Mouse (Mus musculus) hematopoietic stem cell, adult 5-6 weeks (primary cell): Measurements from ENCODE around the gene Ermp1. TPM values are rescaled to one million over a fixed set of nuclear protein-coding genes. Genes with fewer than 3 reads are reported as not detected.
"Not testable (repeated sequence)": the region's sequence is repeated elsewhere in the genome, so short reads cannot be mapped to it uniquely, and the experiment has no call there.

Experiments used
- ATAC-seq, 2 experiments: fragments of 125-278 bp in 1 of 2; replicated peaks in 1 of 2; 2 replicates each; pipeline ENCODE4 v1.8.0; 2016 to 2017; ENCODE audit warnings: inconsistent platforms in 2 of 2, mild to moderate bottlenecking in 2 of 2, moderate number of reproducible peaks in 2 of 2, low read depth in 1 of 2, moderate TSS enrichment in 1 of 2; ENCODE audit not compliant: low FRiP score in 2 of 2, poor library complexity in 2 of 2, severe bottlenecking in 2 of 2, insufficient read depth in 1 of 2, low TSS enrichment in 1 of 2
- total RNA-seq: library from RNA; stranded (forward); fragments of 172-1452, 232-1000 nt; gene quantifications from 2 replicates; pipeline ENCODE4 v1.2.3, GENCODE M21; 2017

Gene Ermp1
- total RNA-seq, 1 experiment from 2014 or later = 36.8 TPM

DNA sequence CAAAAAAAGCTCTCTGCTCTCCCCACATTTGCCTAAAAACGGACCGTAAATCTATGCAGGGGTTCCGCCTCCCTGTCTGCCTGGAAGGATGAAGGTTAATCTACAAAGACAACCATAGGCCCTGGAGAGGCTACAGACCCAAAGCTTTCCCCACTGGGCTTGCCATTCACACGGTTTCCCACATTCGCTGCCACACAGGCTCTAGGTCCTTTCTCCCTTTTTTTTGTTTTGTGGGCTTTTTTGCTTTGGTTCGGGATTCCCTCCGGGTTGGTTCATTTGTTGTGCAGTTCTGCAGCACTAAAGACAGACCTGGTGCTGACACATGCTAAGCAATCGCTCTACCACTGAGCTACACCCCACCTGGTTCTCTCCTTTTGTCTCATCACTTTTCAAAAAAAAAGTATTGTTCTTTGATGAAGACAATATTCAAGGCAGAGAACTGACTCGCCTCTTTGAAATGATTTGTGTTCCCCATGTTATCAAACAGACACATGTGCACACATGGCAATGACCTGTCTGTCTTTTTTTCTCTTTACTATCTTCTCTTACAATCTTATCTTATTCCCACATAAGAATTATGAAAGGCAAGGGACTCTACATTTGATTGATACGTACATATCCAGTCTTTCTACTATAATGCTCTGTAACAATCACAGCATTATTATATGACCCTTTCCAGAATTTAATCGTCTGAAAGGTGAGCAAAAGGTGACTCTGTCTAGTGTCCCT lies 4.9 kb downstream of the Ermp1 start:
- ATAC-seq = no peak

GRCm38 (mm10) chr19:29642211-29642610 lies 6.0 kb downstream of the Ermp1 start:
- no peak for ATAC-seq

GRCm38 (mm10) chr19:29641510-29641909 lies 6.7 kb downstream of the Ermp1 start:
- ATAC-seq = 0 out of 4 replicates have a peak, but pooled peaks of 1 of the 2 experiments have one; percentile 12

GRCm38 (mm10) chr19:29641055-29641454 lies 7.2 kb downstream of the Ermp1 start:
- ATAC-seq = peak; percentile 75 to 83; a peak in 3 of 4 replicates

DNA sequence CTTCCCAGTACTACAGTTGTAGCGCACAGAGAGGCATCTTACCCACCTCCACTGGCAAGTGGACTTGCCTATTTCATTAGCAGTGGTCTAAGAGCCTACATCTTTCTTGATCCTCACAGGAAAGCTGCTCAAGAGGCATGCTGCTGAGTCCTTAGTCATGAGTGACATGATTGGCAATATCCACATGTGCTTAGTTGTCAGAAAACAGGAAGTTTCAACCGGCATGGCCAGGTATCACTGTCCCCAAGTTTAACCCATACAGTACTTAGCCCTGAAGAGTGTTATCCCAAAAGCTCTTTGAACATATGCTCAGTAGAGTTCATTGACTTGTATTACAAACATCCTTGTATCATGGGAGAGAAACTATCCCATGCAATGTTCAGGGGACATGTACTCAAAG lies 36.1 kb downstream of the Ermp1 start:
- ATAC-seq = no peak

GRCm38 (mm10) chr19:29610907-29611306 lies 37.3 kb downstream of the Ermp1 start:
- no peak for ATAC-seq

- no peak for ATAC-seq
Observed at GRCm38 (mm10) chr19:29608212-29608611, 40.0 kb downstream of the Ermp1 start.

GRCm38 (mm10) chr19:29607521-29607920 lies 40.7 kb downstream of the Ermp1 start:
- 0 out of 4 replicates have a peak, but pooled peaks of 1 of the 2 experiments have one; percentile 4 for ATAC-seq

DNA sequence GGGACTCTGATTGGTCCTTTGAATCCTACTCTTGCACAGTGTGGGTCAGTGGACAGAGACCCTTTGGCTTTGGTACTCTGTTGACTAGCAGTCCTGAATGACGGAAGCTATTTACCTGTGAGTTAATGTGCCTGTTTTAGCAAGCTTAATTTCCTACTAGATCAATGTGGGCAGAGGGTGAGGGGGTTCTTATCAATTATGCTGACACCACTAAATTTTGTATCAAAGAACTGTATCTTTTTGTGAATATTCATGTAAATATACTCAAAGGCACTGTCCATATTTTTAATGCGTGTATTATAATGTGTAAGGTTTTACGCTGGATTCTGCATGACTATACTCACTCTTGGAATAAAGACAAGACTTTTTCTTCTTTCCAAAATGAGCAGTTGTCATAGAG lies 43.6 kb downstream of the Ermp1 start:
- no peak for ATAC-seq

DNA sequence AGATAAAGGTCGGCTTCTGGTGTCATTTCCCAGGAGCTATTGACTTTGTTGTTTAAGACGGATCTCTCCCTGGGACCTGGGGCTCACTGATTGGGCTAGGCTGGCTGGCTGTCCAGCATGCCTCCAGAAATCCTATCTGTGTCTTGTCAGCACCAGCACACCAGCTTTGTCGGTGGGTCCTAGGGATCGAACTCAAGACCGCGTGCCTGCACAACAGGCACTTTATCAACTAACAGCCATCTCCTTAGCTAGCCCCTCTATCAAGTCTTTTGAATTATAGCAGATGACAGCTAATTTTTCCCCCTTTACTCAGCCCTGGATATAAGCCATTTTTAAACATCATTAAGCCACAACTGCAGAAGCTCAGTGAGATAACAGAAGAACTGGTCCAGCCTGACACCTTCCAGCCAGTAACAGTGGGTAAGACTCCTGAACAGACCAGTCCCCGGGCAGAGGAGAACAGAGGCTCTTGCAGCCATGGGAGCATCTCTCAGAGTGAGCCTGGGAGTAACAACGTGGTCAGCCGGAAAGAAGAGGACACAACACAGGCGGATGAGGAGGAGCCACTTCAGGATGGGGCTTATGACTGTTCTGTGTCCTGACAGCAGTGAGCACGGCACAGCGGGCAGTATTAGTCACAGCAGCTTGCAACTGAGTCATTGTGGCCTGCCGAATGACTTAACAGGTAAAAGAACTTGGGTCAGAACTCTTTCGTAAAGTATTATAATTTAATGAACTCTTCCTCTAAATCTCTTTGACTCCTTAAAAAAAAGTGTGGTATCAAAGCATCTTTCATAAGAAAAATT lies 44.5 kb downstream of the Ermp1 start:
- no peak for ATAC-seq

DNA sequence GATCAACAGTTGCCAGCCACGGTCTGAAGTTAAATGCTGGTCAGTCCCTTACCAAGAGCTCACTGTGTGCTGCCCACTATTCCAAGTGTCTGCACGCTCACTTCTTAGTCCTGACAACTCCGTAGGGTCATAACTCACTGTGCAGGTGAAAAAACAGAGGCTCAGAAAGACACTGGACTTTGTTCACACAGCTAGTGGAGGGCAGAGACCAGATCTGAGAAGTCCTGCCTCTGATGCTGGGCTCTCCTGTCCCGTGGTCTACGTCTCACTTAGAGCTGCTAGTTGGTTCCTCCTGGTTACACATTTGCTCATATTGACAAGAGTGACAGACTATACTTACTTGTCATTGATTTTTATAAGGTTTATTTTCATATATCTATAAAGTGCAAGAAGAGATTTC lies 49.2 kb downstream of the Ermp1 start:
- no peak for ATAC-seq

DNA sequence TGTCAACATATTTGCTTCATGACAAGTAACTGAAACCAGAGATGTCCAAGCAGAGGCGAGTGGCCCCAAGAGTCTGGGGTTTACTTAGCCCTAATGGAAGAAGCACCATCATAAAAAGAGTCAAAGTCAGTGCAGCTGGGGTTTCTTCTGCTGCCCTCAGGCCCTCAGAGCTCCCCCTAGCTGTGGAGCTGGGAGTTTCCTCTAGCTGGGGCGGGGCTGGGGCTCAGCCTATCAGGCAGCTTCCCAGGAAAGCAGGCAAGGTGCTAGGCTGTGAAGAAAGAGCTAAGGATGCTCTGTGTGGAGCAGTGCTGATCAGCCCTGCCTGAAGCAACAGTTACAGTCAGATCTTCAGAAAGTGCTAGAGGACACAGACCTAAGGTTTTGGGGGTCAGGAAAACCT lies 51.2 kb downstream of the Ermp1 start:
- no peak for ATAC-seq

DNA sequence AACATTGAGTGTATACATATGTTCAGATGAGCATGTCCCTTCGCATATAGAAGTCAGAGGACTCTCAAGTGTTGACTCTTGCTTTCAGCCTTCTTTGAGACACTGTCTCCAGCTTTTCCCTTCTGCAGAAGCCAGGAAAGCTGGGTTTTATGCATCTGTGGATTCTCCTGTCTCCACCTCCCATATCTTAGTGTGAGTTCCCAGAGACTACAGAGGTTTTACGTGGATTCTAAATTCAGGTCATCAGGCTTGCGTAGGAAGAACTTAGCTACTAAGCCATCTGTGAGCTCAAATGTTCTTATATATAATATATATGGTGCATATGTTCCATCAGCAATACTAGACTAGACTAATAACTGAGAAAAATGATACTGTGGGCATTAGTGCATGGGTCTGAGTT lies 51.9 kb downstream of the Ermp1 start:
- no peak for ATAC-seq

DNA sequence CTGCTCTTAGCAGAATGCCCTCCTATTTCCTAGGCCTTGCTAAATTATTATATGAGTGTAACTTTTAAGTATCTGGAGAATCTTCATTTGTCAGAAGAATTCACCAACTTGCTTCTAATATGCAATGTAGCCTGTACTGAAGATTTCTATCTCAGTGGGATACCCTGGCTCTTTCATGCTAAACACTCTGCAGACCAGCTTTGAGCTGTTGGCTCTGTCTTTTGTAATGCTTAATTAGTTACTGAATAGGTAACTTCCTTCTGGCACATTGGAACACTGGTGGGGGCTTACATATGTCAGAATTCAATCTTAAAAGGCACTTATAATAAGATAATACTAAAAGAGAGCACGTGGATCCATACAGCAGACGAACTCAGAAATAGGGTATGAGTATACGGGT lies 54.4 kb downstream of the Ermp1 start:
- ATAC-seq = not testable (repeated sequence)

DNA sequence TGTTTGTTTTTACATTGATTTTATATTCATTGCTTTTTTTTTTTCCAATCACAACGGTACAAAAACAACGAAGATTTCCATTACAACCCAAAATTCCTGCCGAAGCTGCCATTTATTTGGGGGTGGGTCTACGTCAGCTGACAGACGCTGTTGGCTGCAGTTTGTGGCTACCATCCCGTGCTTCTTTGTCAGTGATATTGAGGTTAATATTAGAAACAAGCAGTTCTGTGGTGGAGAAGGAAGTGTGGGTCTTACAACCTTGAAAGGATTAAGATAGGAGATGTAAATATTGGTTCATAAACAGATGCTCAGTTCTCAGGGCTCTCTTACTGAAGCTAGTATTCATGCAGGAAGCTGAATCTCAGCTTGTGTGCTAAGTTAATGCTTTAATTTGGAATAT lies 64.5 kb downstream of the Ermp1 start:
- ATAC-seq = no peak

DNA sequence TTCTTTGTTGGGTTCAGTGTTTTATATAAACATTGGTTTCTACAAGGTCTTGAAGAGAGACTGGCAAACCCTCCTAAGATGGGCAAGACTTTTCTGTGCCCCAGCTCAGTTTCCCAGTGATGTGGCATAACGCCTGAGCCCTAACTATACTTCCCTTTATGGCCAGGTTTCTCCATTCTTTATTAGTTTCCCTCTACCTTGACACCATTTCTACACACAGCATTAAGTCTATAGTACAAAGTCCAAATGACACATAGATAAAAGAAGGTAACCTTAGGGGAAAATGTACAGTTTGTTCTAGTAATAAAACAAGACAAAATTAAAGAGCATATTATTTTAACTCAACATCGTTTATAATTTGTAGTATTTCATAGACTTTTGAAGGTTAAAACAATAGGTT lies 65.8 kb downstream of the Ermp1 start:
- no peak for ATAC-seq

DNA sequence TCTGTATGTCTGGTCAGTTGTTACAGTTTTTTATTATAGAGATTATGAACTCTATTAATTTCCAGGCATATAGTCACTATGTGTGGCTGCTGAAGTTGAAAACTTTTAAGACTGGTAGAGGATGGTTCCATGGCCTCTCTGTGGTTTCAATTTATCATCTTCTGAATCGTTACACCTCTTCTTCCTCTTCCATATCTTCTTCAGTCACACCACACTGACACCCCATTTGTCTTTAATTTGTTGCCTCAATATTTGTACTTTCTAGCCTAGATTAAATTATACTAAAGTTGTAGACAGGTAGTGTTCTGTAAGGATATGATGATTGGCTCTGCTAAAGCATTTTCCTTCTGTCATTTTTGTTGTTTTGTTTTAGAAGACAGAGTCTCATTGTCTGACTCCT lies 81.7 kb downstream of the Ermp1 start:
- no peak for ATAC-seq

- ATAC-seq = peak; percentile 29 to 65; a peak in 1 of 4 replicates
Observed at GRCm38 (mm10) chr19:29563258-29563779, 84.9 kb downstream of the Ermp1 start.
